Mouse (Mus musculus): ENCODE measurements around the gene Usb1.
A peak's percentile ranks its signal among the peaks of the same experiment; 100 is the strongest.

The Usb1 gene

GRCm38 (mm10) chr8:95335706-95336105 is 3.6 kb downstream of the Usb1 start:
- DNase-seq (ENCODE audit: inconsistent ontology term) = no peak

- no peak for DNase-seq (ENCODE audit: inconsistent ontology term)
Observed at GRCm38 (mm10) chr8:95336363-95336762, 4.3 kb downstream of the Usb1 start.

GRCm38 (mm10) chr8:95341721-95342120 is 9.6 kb downstream of the Usb1 start:
- no peak for DNase-seq (ENCODE audit: inconsistent ontology term)

- DNase-seq (ENCODE audit: inconsistent ontology term) = no peak
Observed at GRCm38 (mm10) chr8:95344668-95345067, 12.6 kb downstream of the Usb1 start.

GRCm38 (mm10) chr8:95346643-95347545 is 14.8 kb downstream of the Usb1 start:
- DNase-seq (ENCODE audit: inconsistent ontology term) = peak; percentile 82

- no peak for DNase-seq (ENCODE audit: inconsistent ontology term)
Observed at GRCm38 (mm10) chr8:95348356-95348755, 16.3 kb downstream of the Usb1 start.

- no peak for DNase-seq (ENCODE audit: inconsistent ontology term)
Observed at GRCm38 (mm10) chr8:95348811-95349630, 16.9 kb downstream of the Usb1 start.

GRCm38 (mm10) chr8:95351461-95351860 is 19.4 kb downstream of the Usb1 start:
- peak; percentile 50 for DNase-seq (ENCODE audit: inconsistent ontology term)

- DNase-seq (ENCODE audit: inconsistent ontology term) = peak; percentile 86
Observed at GRCm38 (mm10) chr8:95352151-95352870, 20.2 kb downstream of the Usb1 start, which contains the start of gene Mmp15. Gene Mmp15 (plus strand): TSS chr8:95352268.

- DNase-seq (ENCODE audit: inconsistent ontology term) = peak; percentile 64
Observed at GRCm38 (mm10) chr8:95352871-95353866, 21.1 kb downstream of the Usb1 start.

GRCm38 (mm10) chr8:95354606-95355005 is 22.5 kb downstream of the Usb1 start:
- DNase-seq (ENCODE audit: inconsistent ontology term) = no peak

- DNase-seq (ENCODE audit: inconsistent ontology term) = no peak
Observed at GRCm38 (mm10) chr8:95358550-95359411, 26.7 kb downstream of the Usb1 start.

- no peak for DNase-seq (ENCODE audit: inconsistent ontology term)
Observed at GRCm38 (mm10) chr8:95360181-95361015, 28.3 kb downstream of the Usb1 start.

- no peak for DNase-seq (ENCODE audit: inconsistent ontology term)
Observed at GRCm38 (mm10) chr8:95361016-95361341, 28.9 kb downstream of the Usb1 start.

- DNase-seq (ENCODE audit: inconsistent ontology term) = no peak
Observed at GRCm38 (mm10) chr8:95362272-95362671, 30.2 kb downstream of the Usb1 start.

GRCm38 (mm10) chr8:95363849-95364248 is 31.8 kb downstream of the Usb1 start:
- DNase-seq (ENCODE audit: inconsistent ontology term) = no peak

GRCm38 (mm10) chr8:95369581-95370326 is 37.7 kb downstream of the Usb1 start:
- DNase-seq (ENCODE audit: inconsistent ontology term) = no peak

- DNase-seq (ENCODE audit: inconsistent ontology term) = no peak
Observed at GRCm38 (mm10) chr8:95373389-95374002, 41.4 kb downstream of the Usb1 start.
